Mouse (Mus musculus): Measurements from ENCODE around the gene Disp1.

The Disp1 gene

GRCm38 (mm10) chr1:183207141-183207540 is 14.2 kb downstream of the Disp1 start:
- peak; percentile 60 for DNase-seq (ENCODE audit: low read depth, low spot score)

GRCm38 (mm10) chr1:183200926-183201325 is 20.4 kb downstream of the Disp1 start:
- DNase-seq (ENCODE audit: low read depth, low spot score), result peak; percentile 27

- DNase-seq (ENCODE audit: low read depth, low spot score), result no peak
These were observed 26.6 kb downstream of the Disp1 start for GRCm38 (mm10) chr1:183194763-183195162.

GRCm38 (mm10) chr1:183194151-183194550 is 27.2 kb downstream of the Disp1 start:
- DNase-seq (ENCODE audit: low read depth, low spot score), result no peak

GRCm38 (mm10) chr1:183191398-183191797 is 29.9 kb downstream of the Disp1 start:
- no peak for DNase-seq (ENCODE audit: low read depth, low spot score)

GRCm38 (mm10) chr1:183190456-183190855 is 30.9 kb downstream of the Disp1 start:
- DNase-seq (ENCODE audit: low read depth, low spot score), result no peak

- no peak for DNase-seq (ENCODE audit: low read depth, low spot score)
These were observed 32.2 kb downstream of the Disp1 start for GRCm38 (mm10) chr1:183189014-183189662.

GRCm38 (mm10) chr1:183188115-183189013 is 33.0 kb downstream of the Disp1 start:
- DNase-seq (ENCODE audit: low read depth, low spot score), result no peak

GRCm38 (mm10) chr1:183185560-183185959 is 35.8 kb downstream of the Disp1 start:
- no peak for DNase-seq (ENCODE audit: low read depth, low spot score)

GRCm38 (mm10) chr1:183184681-183185080 is 36.6 kb downstream of the Disp1 start:
- no peak for DNase-seq (ENCODE audit: low read depth, low spot score)

- no peak for DNase-seq (ENCODE audit: low read depth, low spot score)
These were observed 37.8 kb downstream of the Disp1 start for GRCm38 (mm10) chr1:183183565-183183964.

- no peak for DNase-seq (ENCODE audit: low read depth, low spot score)
These were observed 38.5 kb downstream of the Disp1 start for GRCm38 (mm10) chr1:183182641-183183414.

- DNase-seq (ENCODE audit: low read depth, low spot score), result no peak
These were observed 40.3 kb downstream of the Disp1 start for GRCm38 (mm10) chr1:183181030-183181395.

GRCm38 (mm10) chr1:183180301-183181029 is 40.9 kb downstream of the Disp1 start:
- DNase-seq (ENCODE audit: low read depth, low spot score), result no peak

GRCm38 (mm10) chr1:183179316-183179715 is 42.0 kb downstream of the Disp1 start:
- no peak for DNase-seq (ENCODE audit: low read depth, low spot score)

- DNase-seq (ENCODE audit: low read depth, low spot score), result no peak
These were observed 46.1 kb downstream of the Disp1 start for GRCm38 (mm10) chr1:183175236-183175635.

- DNase-seq (ENCODE audit: low read depth, low spot score), result no peak
These were observed 50.2 kb downstream of the Disp1 start for GRCm38 (mm10) chr1:183171095-183171494.

GRCm38 (mm10) chr1:183168465-183168864 is 52.9 kb downstream of the Disp1 start:
- DNase-seq (ENCODE audit: low read depth, low spot score), result no peak

- DNase-seq (ENCODE audit: low read depth, low spot score), result no peak
These were observed 53.5 kb downstream of the Disp1 start for GRCm38 (mm10) chr1:183167776-183168175.

- DNase-seq (ENCODE audit: low read depth, low spot score), result no peak
These were observed 54.6 kb downstream of the Disp1 start for GRCm38 (mm10) chr1:183166700-183167099.

- no peak for DNase-seq (ENCODE audit: low read depth, low spot score)
These were observed 56.7 kb downstream of the Disp1 start for GRCm38 (mm10) chr1:183164648-183165071.

Measured in A20 (cell line).